Mouse (Mus musculus) embryonic facial prominence, embryonic 12.5 days (tissue): ENCODE data around the gene Prom1. TPM values are rescaled to one million over a fixed set of nuclear protein-coding genes. Genes with fewer than 3 reads are reported as not detected.
A peak's percentile ranks its signal among the peaks of the same experiment; 100 is the strongest.

Experiments used
- ATAC-seq: fragments of 200-750 bp; cut with Nextera tagmentation; 2 replicates; pipeline ENCODE4 v1.8.0; 2017; ENCODE audit not compliant: insufficient number of reproducible peaks, insufficient read depth, low FRiP score, low TSS enrichment
- H3K27ac ChIP-seq: fragments of 300-500 bp; sonication (generic); 2 replicates; pipeline ENCODE4 v1.5.1; 2016; ENCODE audit warnings: mild to moderate bottlenecking
- H3K27me3 ChIP-seq: fragments of 300-500 bp; sonication (generic); 2 replicates; pipeline ENCODE4 v1.6.1; 2016; ENCODE audit warnings: mild to moderate bottlenecking, moderate library complexity
- H3K36me3 ChIP-seq: fragments of 300-500 bp; sonication (generic); 2 replicates; pipeline ENCODE4 v1.6.1; 2016; ENCODE audit warnings: mild to moderate bottlenecking
- H3K4me1 ChIP-seq: fragments of 300-500 bp; sonication (generic); 2 replicates; pipeline ENCODE4 v1.6.1; 2016
- H3K4me2 ChIP-seq: fragments of 300-500 bp; sonication (generic); replicated peaks from 2 replicates; pipeline ENCODE4 v1.6.1; 2016; ENCODE audit warnings: mild to moderate bottlenecking, moderate library complexity
- H3K4me3 ChIP-seq: fragments of 300-500 bp; sonication (generic); 2 replicates; pipeline ENCODE4 v1.5.1; 2016; ENCODE audit warnings: mild to moderate bottlenecking
- H3K9ac ChIP-seq: fragments of 300-500 bp; sonication (generic); 2 replicates; pipeline ENCODE4 v1.6.1; 2016; ENCODE audit warnings: mild to moderate bottlenecking, moderate library complexity
- H3K9me3 ChIP-seq: fragments of 300-500 bp; sonication (generic); 2 replicates; pipeline ENCODE4 v1.6.1; 2016; ENCODE audit warnings: mild to moderate bottlenecking, moderate library complexity
- WGBS: fragments of 180-500 bp; shearing (Covaris S2); methylation state at CpG from one replicate; pipeline ENCODE4 v1.1.7; 2016; 5-methylcytosine and 5-hydroxymethylcytosine counted together
- polyA plus RNA-seq: library from polyadenylated mRNA; unstranded; fragments of >200 nt; fragmentation: Nextera tagmentation; extraction: Ambion mirVana; gene quantifications from 2 replicates; pipeline ENCODE4 v1.2.1, GENCODE M21; 2016

The Prom1 gene
- polyA plus RNA-seq, 1 experiment from 2014 or later = 71.1 TPM

DNA sequence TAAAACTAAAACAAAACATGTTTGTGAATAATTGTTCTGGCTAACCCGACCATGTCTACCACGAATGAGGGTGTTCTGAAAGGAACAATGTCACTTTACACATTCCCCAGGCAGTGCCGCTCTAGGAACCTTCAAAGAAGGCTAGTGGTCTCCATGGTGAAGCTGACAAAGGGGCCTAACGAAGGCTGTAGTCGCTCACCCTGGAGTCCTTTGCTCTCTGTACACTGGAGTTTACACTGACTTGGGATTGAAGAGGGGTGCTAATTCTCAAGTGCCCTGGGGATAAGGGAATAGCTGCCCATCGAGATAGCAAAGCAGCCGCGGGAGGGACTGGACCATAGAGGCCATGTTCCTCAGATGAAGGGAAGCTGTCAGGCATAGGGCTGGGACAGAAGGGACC, 2.9 kb upstream of the Prom1 start:
- Histone ChIP-seq H3K36me3 (no peaks in the 10 kb centered on the region), H3K27me3 (no peaks in the 10 kb centered on the region), H3K9me3 (0 out of 2 replicates have a peak, but pooled peaks cover 5% of the 10 kb centered on the region), H3K4me1 (0 out of 2 replicates have a peak, but pooled peaks cover under 1% of the 10 kb centered on the region), H3K4me2 (no peak overlapping the region), H3K9ac (no peak overlapping the region), H3K27ac (no peak overlapping the region), H3K4me3 (no peak overlapping the region)
- no peak for ATAC-seq
- 69% methylated on average over 8 of the region's 8 CpGs for WGBS

DNA sequence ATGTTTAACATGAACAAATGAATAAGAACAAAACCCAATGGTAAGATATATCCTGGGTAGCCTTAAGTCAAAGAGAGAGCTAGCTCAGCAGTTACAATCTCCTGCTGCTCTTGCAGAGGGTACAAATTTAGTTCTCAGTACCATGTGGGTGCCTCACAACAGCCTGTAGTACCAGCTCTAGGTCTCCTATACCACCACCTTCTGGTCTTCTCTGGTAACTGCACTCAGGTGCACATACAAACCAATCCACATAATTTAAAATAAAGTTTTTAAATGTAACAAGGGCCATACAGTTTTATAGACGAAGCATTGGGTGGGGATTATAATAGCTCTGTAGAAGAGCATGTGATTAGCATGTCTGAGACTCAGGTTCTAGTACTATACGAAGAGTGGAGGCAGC, 2.3 kb upstream of the Prom1 start:
- no peak overlapping the region for H3K4me2 ChIP-seq

DNA sequence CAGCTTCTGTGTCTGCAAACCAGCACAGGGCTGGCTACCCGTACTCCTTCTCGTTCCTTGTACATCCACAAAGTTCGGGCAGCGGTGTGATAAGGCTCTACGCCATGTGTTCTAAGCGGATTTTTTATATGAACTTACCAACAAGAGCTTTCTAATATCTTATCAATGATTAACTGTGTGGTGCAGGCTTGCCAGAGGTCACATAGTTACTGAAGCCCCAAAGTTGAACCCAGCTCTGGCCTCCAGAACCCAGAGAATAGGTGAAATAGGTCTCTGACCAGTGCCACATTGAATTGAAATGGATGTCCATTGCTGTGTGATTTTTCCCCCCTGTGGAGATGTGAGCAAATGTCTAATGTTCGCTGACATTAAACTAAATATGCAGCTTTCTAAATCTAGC, 1.3 kb upstream of the Prom1 start:
- Histone ChIP-seq H3K9me3 (0 out of 2 replicates have a peak, but pooled peaks cover 5% of the 10 kb centered on the region), H3K36me3 (no peaks in the 10 kb centered on the region), H3K4me3 (no peak overlapping the region), H3K4me2 (no peak overlapping the region), H3K27me3 (no peaks in the 10 kb centered on the region), H3K27ac (no peak overlapping the region), H3K4me1 (peaks cover 6% of the 10 kb centered on the region; the same call in 1 of the 2 replicates), H3K9ac (no peak overlapping the region)
- WGBS = 95% methylated on average over 7 of the region's 7 CpGs
- ATAC-seq = no peak

More for the DNA sequence above, 2.3 kb upstream of the Prom1 start:
- Histone ChIP-seq H3K4me3 (no peak overlapping the region), H3K9me3 (0 out of 2 replicates have a peak, but pooled peaks cover 5% of the 10 kb centered on the region), H3K27ac (no peak overlapping the region), H3K27me3 (no peaks in the 10 kb centered on the region), H3K4me1 (peaks cover 6% of the 10 kb centered on the region; the same call in 1 of the 2 replicates), H3K36me3 (no peaks in the 10 kb centered on the region), H3K9ac (no peak overlapping the region)
- no peak for ATAC-seq
- WGBS = 85% methylated on average over 2 of the region's 2 CpGs

DNA sequence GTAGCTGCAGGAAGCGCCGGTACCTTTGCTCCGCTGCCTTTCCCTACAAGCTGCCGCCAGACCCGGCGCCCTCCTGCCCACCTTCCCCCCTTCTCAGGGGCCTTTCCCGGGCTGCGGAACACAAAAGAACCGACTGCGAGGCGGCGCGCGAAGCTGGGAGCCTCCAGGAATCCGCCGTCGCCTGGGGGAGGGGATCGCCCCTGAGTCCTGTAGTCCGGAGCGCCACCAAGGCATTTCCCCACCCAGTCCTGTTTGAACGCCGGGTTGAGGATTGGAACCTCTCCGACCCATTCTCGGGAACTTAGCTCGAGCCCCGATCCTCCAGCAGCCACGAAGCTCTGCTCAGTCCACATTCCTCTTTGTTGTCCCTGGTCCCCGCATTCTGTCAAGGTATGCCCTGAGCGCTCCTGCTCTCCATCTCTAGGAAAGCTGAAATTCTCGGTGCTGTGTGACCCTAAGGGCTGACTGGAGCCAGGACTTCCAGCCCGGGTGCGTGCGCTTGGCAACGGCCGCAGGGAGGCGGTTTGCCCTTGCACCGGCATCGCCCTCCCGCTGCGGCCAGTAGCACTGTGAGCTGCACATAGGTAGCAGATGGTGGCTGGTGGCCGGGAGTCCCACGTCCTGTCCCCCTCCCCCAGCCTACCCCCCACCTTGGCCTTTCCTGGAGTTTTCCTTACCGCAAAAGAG, 1.1 kb downstream of the Prom1 start:
- Histone ChIP-seq H3K9ac (peak overlapping the region; percentile 82), H3K36me3 (no peaks in the 10 kb centered on the region), H3K4me3 (peak overlapping the region; percentile 76), H3K27ac (peak overlapping the region; percentile 93), H3K27me3 (no peaks in the 10 kb centered on the region), H3K4me1 (peaks cover 6% of the 10 kb centered on the region; the same call in 1 of the 2 replicates), H3K4me2 (peak overlapping the region; percentile 71), H3K9me3 (0 out of 2 replicates have a peak, but pooled peaks cover 5% of the 10 kb centered on the region)
- peak; percentile 50 for ATAC-seq
- under 1% methylated on average over 43 of the region's 43 CpGs for WGBS

DNA sequence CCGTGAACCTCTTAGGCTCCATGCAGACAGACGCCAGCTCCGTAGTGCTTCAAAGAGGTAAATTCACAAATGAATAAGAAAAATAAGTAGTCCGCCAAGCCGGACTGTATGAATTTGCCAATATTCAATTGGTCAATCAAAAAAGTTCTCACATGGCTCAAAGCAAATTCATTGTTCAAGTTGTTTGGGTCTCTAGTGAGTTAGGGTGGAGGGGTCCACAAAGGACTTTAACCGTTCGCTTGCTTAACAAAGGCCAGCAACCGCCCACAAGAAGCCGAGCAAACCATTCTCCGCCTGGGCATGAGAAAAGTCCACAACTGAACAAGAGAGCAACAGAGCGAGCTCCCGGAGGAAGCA, 1.7 kb downstream of the Prom1 start:
- ATAC-seq = 0 out of 2 replicates have a peak, but pooled peaks have one; percentile 9
- WGBS = 1% methylated on average over 12 of the region's 12 CpGs
- peak overlapping the region; percentile 71 for H3K4me2 ChIP-seq
- H3K9ac ChIP-seq = peak overlapping the region; percentile 82
- peak overlapping the region; percentile 93 for H3K27ac ChIP-seq
- no peaks in the 10 kb centered on the region for H3K36me3 ChIP-seq
- H3K4me3 ChIP-seq = peak overlapping the region; percentile 76
- 0 out of 2 replicates have a peak, but pooled peaks cover 5% of the 10 kb centered on the region for H3K9me3 ChIP-seq
- H3K27me3 ChIP-seq = no peaks in the 10 kb centered on the region
- H3K4me1 ChIP-seq = peaks cover 9% of the 10 kb centered on the region; the same call in 1 of the 2 replicates

DNA sequence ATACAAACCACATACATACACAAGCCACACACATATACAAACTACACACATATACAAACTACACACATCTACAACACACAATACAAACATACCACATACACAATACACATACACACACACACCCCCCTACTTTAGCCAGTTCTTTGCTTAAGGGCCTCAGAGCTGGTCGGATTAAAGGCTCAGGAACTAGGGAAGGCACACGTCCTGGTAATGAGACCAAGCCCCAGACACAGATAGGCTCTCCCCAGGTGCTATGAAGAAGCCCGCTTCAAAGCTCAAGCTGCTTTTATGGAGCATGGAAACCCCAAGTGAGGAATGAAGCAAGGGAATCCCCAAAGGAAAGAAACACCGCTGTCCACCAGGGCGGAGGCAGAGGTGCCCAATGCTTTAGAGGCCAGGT, 4.8 kb downstream of the Prom1 start:
- 70% methylated on average over 5 of the region's 5 CpGs for WGBS
- Histone ChIP-seq H3K9me3 (no peaks in the 10 kb centered on the region), H3K9ac (no peak overlapping the region), H3K27me3 (no peaks in the 10 kb centered on the region), H3K4me2 (no peak overlapping the region), H3K4me3 (no peak overlapping the region), H3K27ac (no peak overlapping the region), H3K36me3 (peaks cover 24% of the 10 kb centered on the region), H3K4me1 (peaks cover 10% of the 10 kb centered on the region; the same call in 1 of the 2 replicates)
- ATAC-seq = no peak

DNA sequence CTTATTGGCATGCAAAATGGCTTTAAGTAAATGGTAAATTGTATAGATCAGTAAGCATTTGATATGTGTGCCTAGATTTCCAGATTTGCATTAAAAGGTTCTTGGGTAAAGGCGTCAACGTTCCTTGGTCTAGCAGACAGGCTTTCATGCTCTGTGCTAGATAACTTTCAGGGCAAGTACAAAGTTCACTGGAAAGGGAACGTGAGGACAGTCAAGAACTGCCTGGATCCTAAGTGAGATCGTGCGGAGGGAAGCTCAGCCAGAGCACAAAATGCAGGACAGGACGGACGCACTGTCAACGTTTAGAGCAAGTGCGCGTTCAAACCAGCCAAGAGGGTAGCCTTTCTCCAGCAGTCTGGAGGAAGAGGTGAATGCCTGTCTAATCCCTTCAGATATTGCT, 5.7 kb downstream of the Prom1 start:
- no peak overlapping the region for H3K27ac ChIP-seq
- peaks cover 29% of the 10 kb centered on the region for H3K36me3 ChIP-seq
- H3K4me3 ChIP-seq = no peak overlapping the region
- no peak overlapping the region for H3K9ac ChIP-seq
- no peaks in the 10 kb centered on the region for H3K9me3 ChIP-seq
- no peak for ATAC-seq
- peaks cover 10% of the 10 kb centered on the region; the same call in 1 of the 2 replicates for H3K4me1 ChIP-seq
- H3K4me2 ChIP-seq = no peak overlapping the region
- no peaks in the 10 kb centered on the region for H3K27me3 ChIP-seq
- WGBS = 86% methylated on average over 10 of the region's 10 CpGs

DNA sequence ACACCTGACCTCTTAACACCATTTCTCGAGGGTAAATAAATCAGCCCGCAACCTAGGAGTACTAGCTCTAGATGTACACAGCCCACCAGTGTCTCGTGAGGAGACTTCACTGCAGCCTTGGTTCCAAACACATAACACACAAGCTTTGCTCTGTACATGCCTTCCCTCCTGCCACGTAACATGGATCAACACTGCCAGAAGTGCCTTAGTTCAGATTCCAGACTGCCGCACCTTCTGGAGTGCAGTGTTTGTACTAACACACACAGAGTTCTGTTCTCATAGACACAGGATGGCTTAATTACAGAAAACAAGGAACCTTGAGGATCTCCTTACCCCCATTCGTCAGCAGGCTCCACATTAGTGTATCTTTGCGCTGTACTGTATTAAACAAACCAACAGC, 6.1 kb downstream of the Prom1 start:
- no peak for ATAC-seq
- Histone ChIP-seq H3K9ac (no peak overlapping the region), H3K27me3 (no peaks in the 10 kb centered on the region), H3K27ac (no peak overlapping the region), H3K4me2 (no peak overlapping the region), H3K9me3 (no peaks in the 10 kb centered on the region), H3K4me3 (no peak overlapping the region), H3K4me1 (peaks cover 10% of the 10 kb centered on the region; the same call in 1 of the 2 replicates), H3K36me3 (peaks cover 29% of the 10 kb centered on the region)
- 80% methylated on average over 7 of the region's 7 CpGs for WGBS

DNA sequence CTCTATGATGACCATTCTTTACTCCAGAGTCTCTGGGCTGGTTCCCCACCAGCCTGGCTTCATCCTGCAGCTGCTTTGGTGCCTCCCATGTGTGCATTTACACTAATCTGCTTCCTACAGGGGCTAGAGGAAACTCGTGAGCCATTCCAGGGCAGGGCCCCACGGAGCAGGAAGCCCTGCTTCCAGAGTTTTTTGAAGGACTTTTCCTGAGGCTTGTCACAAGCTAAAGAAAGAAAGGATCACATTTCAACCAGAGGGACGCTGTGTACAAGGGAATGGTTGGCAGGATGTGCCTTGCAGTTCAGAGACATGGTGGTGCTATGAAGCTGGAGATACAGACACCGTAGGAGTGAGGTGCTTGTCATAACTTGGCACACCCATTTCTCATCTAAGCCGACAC, 14.8 kb downstream of the Prom1 start:
- Histone ChIP-seq H3K27ac (peak overlapping the region; percentile 30; the same call in 1 of the 2 replicates), H3K4me1 (peaks cover 11% of the 10 kb centered on the region; the same call in 1 of the 2 replicates), H3K4me3 (no peak overlapping the region), H3K9me3 (no peaks in the 10 kb centered on the region), H3K27me3 (no peaks in the 10 kb centered on the region), H3K9ac (no peak overlapping the region), H3K36me3 (peaks cover 16% of the 10 kb centered on the region; the same call in 1 of the 2 replicates), H3K4me2 (no peak overlapping the region)
- 26% methylated on average over 5 of the region's 5 CpGs for WGBS
- no peak for ATAC-seq

DNA sequence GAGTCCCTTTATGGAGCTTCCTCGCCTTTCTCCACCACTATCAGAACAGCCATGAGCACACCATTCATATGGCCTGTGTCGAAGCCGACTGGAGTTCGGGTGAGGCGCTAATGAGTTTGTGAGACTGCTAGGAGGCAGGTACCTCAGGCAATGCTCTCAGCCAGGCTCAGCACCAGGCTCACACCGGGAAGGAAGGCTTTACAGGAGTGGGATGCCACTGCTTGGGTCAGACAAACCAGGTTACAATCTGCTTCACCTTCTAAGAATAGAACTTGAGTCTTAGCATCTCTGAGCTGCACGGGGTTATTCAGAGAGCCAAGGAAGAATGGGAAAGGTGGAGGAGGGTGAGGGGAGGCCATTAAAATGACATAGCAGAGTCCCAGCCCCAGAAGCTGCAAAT, 16.0 kb downstream of the Prom1 start:
- Histone ChIP-seq H3K4me2 (no peak overlapping the region), H3K4me1 (peaks cover 11% of the 10 kb centered on the region; the same call in 1 of the 2 replicates), H3K4me3 (no peak overlapping the region), H3K27ac (no peak overlapping the region), H3K36me3 (0 out of 2 replicates have a peak, but pooled peaks cover 11% of the 10 kb centered on the region), H3K9ac (no peak overlapping the region), H3K27me3 (no peaks in the 10 kb centered on the region), H3K9me3 (no peaks in the 10 kb centered on the region)
- no peak for ATAC-seq
- WGBS = 94% methylated on average over 7 of the region's 7 CpGs

DNA sequence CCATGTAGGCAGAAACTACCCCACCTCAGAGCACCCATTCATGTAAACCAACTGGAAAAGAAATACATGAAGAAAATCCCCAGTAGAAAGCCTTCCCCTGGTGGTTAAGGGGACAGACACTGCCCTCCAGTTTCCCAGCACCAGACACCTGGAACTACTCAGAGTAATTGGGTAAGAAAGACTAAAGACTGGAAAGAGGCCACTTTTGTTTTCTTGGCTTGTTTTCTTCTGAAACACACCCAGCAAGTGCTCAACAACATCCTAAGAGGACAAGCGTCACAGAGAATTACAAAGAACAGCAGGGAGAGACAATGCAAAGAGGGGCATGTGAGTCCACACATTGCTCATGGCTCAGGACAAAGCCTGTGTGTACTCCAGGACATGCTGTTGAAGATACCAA, 20.7 kb downstream of the Prom1 start:
- WGBS = 38% methylated on average over 1 of the region's 1 CpGs
- no peak overlapping the region for H3K4me3 ChIP-seq
- H3K9me3 ChIP-seq = no peaks in the 10 kb centered on the region
- no peak overlapping the region for H3K27ac ChIP-seq
- peaks cover 4% of the 10 kb centered on the region for H3K4me1 ChIP-seq
- no peak for ATAC-seq
- no peaks in the 10 kb centered on the region for H3K27me3 ChIP-seq
- H3K9ac ChIP-seq = no peak overlapping the region
- 0 out of 2 replicates have a peak, but pooled peaks cover 11% of the 10 kb centered on the region for H3K36me3 ChIP-seq
- H3K4me2 ChIP-seq = no peak overlapping the region
